Mouse (Mus musculus) G1E (cell line): ENCODE results near the gene Ephb1.

Source experiments
- CTCF ChIP-seq: IDR thresholded peaks from 2 replicates; pipeline ENCODE4 v1.5.1; 2012; ENCODE audit warnings: low read depth, low read length, inconsistent platforms, mixed read lengths
- GATA1 ChIP-seq: IDR thresholded peaks from 2 replicates; pipeline ENCODE4 v1.6.1; 2012; ENCODE audit warnings: borderline replicate concordance, low read length, inconsistent platforms, mixed read lengths
- GATA2 ChIP-seq: IDR thresholded peaks from 2 replicates; pipeline ENCODE4 v1.6.1; 2012; ENCODE audit warnings: low read depth, low read length, inconsistent platforms, borderline replicate concordance
- POLR2AphosphoS5 ChIP-seq: IDR thresholded peaks from 2 replicates; pipeline ENCODE4 v1.6.1; 2012; ENCODE audit warnings: low read depth, low read length, inconsistent platforms; ENCODE audit not compliant: insufficient replicate concordance
- TAL1 ChIP-seq: conservative IDR thresholded peaks from 2 replicates; pipeline ENCODE4 v1.6.1; 2012; ENCODE audit warnings: low read depth, low read length, inconsistent platforms, mixed read lengths

GRCm38 (mm10) chr9:102243296-102243695, 111.2 kb downstream of the Ephb1 start:
- TF ChIP-seq POLR2AphosphoS5 = no peak
- no peak for TF ChIP-seq CTCF
- TF ChIP-seq GATA1 = no peak
- no peak for TF ChIP-seq TAL1
- TF ChIP-seq GATA2 = no peak
